Mouse (Mus musculus) neural tube, embryonic 15.5 days (tissue): ENCODE measurements around the gene 9130230L23Rik. TPM values are rescaled to one million over a fixed set of nuclear protein-coding genes. Genes with fewer than 3 reads are reported as not detected.
"Not testable (repeated sequence)": the region's sequence is repeated elsewhere in the genome, so short reads cannot be mapped to it uniquely, and the experiment has no call there.

ENCODE experiments used
- ATAC-seq: fragments of 200-750 bp; cut with Nextera tagmentation; 2 replicates; pipeline ENCODE4 v1.8.0; 2017; ENCODE audit warnings: mild to moderate bottlenecking, moderate TSS enrichment, moderate library complexity; ENCODE audit not compliant: low FRiP score
- H3K27ac ChIP-seq: fragments of 300-500 bp; sonication (generic); replicated peaks from 2 replicates; pipeline ENCODE4 v1.5.1; 2015; ENCODE audit warnings: mild to moderate bottlenecking, inconsistent platforms
- H3K27me3 ChIP-seq: fragments of 300-500 bp; sonication (generic); replicated peaks from 2 replicates; pipeline ENCODE4 v1.6.1; 2015; ENCODE audit warnings: inconsistent platforms
- H3K36me3 ChIP-seq: fragments of 300-500 bp; sonication (generic); 2 replicates; pipeline ENCODE4 v1.6.1; 2015; ENCODE audit warnings: inconsistent platforms
- H3K4me1 ChIP-seq: fragments of 300-500 bp; sonication (generic); 2 replicates; pipeline ENCODE4 v1.6.1; 2015; ENCODE audit warnings: inconsistent platforms
- H3K4me2 ChIP-seq: fragments of 300-500 bp; sonication (generic); 2 replicates; pipeline ENCODE4 v1.6.1; 2015; ENCODE audit warnings: inconsistent platforms, mild to moderate bottlenecking, moderate library complexity
- H3K4me3 ChIP-seq: fragments of 300-500 bp; sonication (generic); replicated peaks from 2 replicates; pipeline ENCODE4 v1.5.1; 2015; ENCODE audit warnings: mild to moderate bottlenecking, inconsistent platforms
- H3K9ac ChIP-seq: fragments of 300-500 bp; sonication (generic); replicated peaks from 2 replicates; pipeline ENCODE4 v1.6.1; 2015; ENCODE audit warnings: mild to moderate bottlenecking, inconsistent platforms
- H3K9me3 ChIP-seq: fragments of 300-500 bp; sonication (generic); replicated peaks from 2 replicates; pipeline ENCODE4 v1.6.1; 2016; ENCODE audit warnings: inconsistent platforms
- WGBS: fragments of 180-500 bp; shearing (Covaris S2); methylation state at CpG from one replicate; pipeline ENCODE4 v1.1.7; 2015; ENCODE audit warnings: mixed read lengths; 5-methylcytosine and 5-hydroxymethylcytosine counted together
- polyA plus RNA-seq: library from polyadenylated mRNA; unstranded; fragments of >200 nt; fragmentation: Nextera tagmentation; extraction: Ambion mirVana; gene quantifications from 2 replicates; pipeline ENCODE4 v1.2.1, GENCODE M21; 2015

Gene 9130230L23Rik
- polyA plus RNA-seq, 1 experiment from 2014 or later: not detected

DNA sequence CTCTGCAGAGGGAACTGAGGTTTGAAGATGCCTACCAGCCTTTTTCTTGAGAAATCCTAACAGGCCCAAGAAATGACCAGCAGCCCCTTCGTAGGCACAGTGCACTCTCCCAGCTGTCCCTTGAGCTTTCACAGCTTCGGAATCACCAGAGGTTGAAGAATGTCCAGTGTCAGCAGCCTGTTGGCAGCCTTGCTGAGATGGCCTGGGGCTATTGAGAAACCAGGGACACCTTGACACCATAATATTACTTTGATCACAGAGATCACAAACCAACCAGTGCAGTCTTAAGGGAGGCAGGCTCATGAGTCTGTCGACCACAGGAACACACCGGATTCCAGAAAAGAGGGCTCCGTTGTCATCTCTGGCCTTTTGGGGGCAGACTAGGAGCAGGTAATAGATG, 2.9 kb downstream of the 9130230L23Rik start:
- Histone ChIP-seq H3K9me3 (no peaks in the 10 kb centered on the region), H3K9ac (no peak overlapping the region), H3K27ac (no peak overlapping the region), H3K36me3 (no peaks in the 10 kb centered on the region), H3K4me1 (no peaks in the 10 kb centered on the region), H3K4me2 (no peak overlapping the region), H3K27me3 (no peaks in the 10 kb centered on the region), H3K4me3 (no peak overlapping the region)
- 79% methylated on average over 5 of the region's 5 CpGs for WGBS
- ATAC-seq: no peak

DNA sequence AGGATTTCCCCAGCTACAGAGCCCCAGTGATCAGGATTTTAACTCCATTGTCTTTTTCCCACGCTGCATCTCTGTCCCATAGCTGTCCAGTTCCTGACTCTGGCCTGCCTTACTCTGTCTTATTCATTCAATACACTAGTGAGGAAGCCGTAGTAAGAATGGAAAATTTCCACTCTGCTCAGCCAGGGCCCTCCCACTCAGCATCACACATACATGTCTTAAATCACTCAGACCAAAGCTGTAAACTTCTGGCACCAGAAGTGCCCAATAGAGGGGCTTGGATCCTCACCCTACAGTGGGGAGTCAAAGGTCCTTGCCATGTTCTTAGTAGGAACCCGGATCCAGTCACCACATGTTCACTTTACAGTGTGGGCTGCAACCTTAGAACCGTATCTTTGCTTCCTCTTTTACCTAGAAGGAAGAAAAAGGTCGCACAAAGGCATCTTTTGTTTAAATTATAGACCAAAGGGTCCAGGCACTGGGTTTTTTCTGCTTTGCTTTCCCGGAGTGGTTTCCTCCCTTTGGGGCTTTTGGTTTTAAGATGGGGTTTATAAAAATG, 3.4 kb downstream of the 9130230L23Rik start:
- no peak overlapping the region for H3K4me3 ChIP-seq
- H3K27me3 ChIP-seq: no peaks in the 10 kb centered on the region
- no peak overlapping the region for H3K27ac ChIP-seq
- H3K36me3 ChIP-seq: no peaks in the 10 kb centered on the region
- H3K9ac ChIP-seq: no peak overlapping the region
- no peaks in the 10 kb centered on the region for H3K9me3 ChIP-seq
- WGBS: 62% methylated on average over 6 of the region's 6 CpGs
- ATAC-seq: no peak
- no peak overlapping the region for H3K4me2 ChIP-seq
- no peaks in the 10 kb centered on the region for H3K4me1 ChIP-seq

DNA sequence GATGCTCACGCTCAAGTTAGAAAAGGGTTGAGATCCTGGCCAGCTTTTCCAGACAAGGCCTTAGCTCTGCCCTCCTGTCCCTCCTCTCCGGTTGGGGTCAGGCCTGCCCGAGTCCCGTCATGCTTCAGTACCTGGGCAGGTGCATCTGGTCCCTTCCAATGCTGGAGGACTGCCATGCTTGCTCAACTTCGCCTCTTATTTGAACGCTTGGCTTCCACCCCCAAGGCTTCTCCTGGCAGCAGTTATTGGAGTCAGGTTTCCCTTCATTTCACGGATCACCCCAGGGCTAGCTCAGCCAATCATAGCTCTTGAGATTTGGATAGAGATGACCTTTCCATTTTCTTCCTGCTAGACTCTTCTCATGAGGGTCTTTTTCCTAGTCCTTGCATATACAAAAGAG, 4.0 kb downstream of the 9130230L23Rik start:
- Histone ChIP-seq H3K4me1 (0 out of 2 replicates have a peak, but pooled peaks cover 1% of the 10 kb centered on the region), H3K4me2 (no peak overlapping the region), H3K27ac (no peak overlapping the region), H3K4me3 (no peak overlapping the region), H3K9ac (no peak overlapping the region), H3K27me3 (no peaks in the 10 kb centered on the region), H3K9me3 (no peaks in the 10 kb centered on the region), H3K36me3 (no peaks in the 10 kb centered on the region)
- ATAC-seq: no peak
- WGBS: 85% methylated on average over 7 of the region's 7 CpGs

DNA sequence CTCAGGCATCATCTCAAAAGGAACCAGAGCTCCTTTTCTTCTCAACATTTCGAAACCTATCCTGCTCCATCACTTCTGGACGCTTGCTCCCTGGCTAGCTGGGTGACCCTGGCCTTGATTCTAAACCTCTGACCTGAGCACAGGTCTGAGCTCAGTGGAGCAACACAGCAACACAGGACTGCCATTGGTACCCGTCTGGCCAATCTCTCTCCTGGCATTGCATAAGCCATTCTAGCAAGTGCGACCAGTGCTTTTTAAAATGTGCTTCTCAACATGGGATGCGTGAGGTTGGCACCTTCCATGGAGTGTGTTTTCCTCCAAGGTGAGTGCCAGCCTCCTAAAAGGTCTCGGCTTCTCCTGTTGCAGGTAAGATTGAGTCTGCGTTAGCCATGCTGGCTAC, 5.0 kb downstream of the 9130230L23Rik start:
- 94% methylated on average over 7 of the region's 7 CpGs for WGBS
- ATAC-seq: no peak

DNA sequence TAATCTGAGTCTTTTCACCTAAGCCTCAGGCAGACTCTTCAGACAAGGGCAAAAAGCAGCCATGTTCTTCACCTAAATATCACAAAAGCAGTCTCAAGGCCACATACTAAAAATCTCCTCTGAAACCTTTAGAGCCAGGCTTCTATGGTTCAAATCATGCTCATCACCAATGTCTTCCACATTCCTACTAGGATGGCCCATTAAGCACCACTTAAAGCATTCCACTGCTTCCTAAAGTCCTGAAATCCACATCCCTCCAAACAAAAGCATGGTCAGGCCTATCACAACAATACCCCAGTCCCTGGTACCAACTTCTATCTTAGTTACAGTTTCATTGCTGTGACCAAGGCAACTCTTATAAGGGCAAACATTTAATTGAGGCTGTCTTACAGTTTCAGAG, 6.3 kb downstream of the 9130230L23Rik start:
- ATAC-seq: no peak
- Histone ChIP-seq H3K9me3 (no peaks in the 10 kb centered on the region), H3K4me2 (no peak overlapping the region), H3K4me3 (no peak overlapping the region), H3K9ac (no peak overlapping the region), H3K27ac (no peak overlapping the region), H3K36me3 (no peaks in the 10 kb centered on the region), H3K27me3 (no peaks in the 10 kb centered on the region), H3K4me1 (0 out of 2 replicates have a peak, but pooled peaks cover 3% of the 10 kb centered on the region)

More for the DNA sequence above, 5.0 kb downstream of the 9130230L23Rik start:
- Histone ChIP-seq H3K27me3 (no peaks in the 10 kb centered on the region), H3K27ac (no peak overlapping the region), H3K9ac (no peak overlapping the region), H3K4me3 (no peak overlapping the region), H3K4me1 (0 out of 2 replicates have a peak, but pooled peaks cover 3% of the 10 kb centered on the region), H3K4me2 (no peak overlapping the region), H3K9me3 (no peaks in the 10 kb centered on the region), H3K36me3 (no peaks in the 10 kb centered on the region)

DNA sequence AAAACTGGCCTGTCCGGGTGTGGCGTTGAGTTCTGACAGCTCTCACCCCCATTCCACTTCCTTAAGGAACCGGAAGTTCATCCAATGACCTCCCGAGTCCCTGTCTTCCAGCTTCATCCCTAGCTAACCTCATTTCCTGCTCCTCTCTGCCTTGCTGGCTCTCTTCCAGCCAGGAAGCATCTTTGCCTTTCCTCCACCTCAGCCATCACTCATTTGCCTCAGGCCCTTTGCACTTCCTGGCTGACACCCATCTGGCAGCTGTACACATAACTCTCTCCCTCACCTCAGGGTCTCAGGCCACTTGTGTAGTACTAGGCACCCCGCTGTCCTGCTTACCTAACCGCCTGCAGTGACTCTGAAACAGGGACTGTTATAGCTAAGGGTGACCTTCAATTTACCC, 9.4 kb downstream of the 9130230L23Rik start:
- WGBS: 84% methylated on average over 6 of the region's 6 CpGs
- Histone ChIP-seq H3K4me1 (0 out of 2 replicates have a peak, but pooled peaks cover 3% of the 10 kb centered on the region), H3K36me3 (no peaks in the 10 kb centered on the region), H3K4me3 (no peak overlapping the region), H3K27me3 (no peaks in the 10 kb centered on the region), H3K4me2 (no peak overlapping the region), H3K9ac (no peak overlapping the region), H3K27ac (no peak overlapping the region), H3K9me3 (no peaks in the 10 kb centered on the region)
- ATAC-seq: no peak

DNA sequence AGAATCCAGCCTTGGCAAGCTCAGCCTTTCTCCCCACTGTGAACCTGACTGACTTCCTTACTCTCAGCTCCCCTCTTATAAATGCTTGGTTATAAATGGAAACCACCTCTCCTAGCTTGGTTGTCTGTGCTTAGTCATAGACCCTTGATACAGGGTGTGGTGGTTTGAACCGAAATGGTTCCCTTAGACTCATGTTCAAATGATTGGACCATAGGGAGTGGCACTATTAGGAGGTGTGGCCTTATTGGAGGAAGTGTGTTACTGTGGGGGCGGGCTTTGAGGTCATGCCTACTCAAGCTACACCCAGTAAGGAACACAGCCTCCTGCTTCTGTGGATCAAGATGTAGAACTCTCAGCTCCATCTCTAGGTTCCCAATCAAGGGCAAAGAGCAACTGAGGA, 12.9 kb downstream of the 9130230L23Rik start:
- WGBS: 82% methylated on average over 2 of the region's 2 CpGs
- no peak overlapping the region for H3K27ac ChIP-seq

DNA sequence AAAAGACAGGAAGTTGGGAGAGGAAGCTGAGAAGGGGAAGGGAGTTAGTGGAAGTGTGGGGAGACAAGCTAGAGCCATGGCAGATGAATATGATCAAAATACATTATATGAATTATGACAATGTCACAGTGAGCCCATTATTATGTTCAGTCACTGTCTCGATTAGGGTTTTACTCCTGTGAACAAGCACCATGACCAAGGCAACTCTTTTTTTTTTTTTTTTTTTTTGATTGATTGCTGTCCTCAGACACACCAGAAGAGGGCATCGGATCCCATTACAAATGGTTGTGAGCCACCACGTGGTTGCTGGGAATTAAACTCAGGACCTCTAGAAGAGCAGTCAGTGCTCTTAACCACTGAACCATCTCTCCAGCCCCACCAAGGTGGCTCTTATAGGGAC, 17.1 kb downstream of the 9130230L23Rik start:
- 79% methylated on average over 3 of the region's 3 CpGs for WGBS
- not testable (repeated sequence) for H3K4me3 ChIP-seq, H3K27ac ChIP-seq, H3K27me3 ChIP-seq, ATAC-seq, H3K4me2 ChIP-seq, H3K4me1 ChIP-seq, H3K9ac ChIP-seq, H3K9me3 ChIP-seq, H3K36me3 ChIP-seq

More for the DNA sequence above, 12.9 kb downstream of the 9130230L23Rik start:
- Histone ChIP-seq H3K27me3 (no peaks in the 10 kb centered on the region), H3K9me3 (no peaks in the 10 kb centered on the region), H3K9ac (no peak overlapping the region), H3K4me1 (0 out of 2 replicates have a peak, but pooled peaks cover 3% of the 10 kb centered on the region), H3K4me2 (no peak overlapping the region), H3K36me3 (no peaks in the 10 kb centered on the region), H3K4me3 (no peak overlapping the region)
- ATAC-seq: no peak

DNA sequence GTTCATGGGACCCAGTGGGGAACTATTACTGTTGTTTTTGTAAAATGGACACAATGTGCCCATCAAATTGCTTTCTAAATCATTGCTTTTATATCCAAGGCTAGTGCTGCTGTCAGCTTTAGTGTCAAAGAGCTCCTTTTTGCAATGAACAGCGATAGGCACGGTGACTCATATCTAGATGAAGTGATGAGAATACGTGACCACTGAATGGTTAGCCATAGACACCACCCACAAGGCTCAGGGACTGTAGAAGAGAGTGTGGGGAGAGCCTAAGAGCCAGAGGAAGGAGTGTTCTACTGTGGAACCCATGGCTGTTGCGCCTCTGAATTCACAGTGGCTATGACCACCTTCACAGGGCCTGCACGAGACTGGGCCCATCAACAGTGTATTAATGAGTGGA, 17.7 kb downstream of the 9130230L23Rik start:
- H3K27ac ChIP-seq: no peak overlapping the region
- WGBS: 92% methylated on average over 5 of the region's 5 CpGs
- no peaks in the 10 kb centered on the region for H3K27me3 ChIP-seq
- H3K4me2 ChIP-seq: no peak overlapping the region
- no peak for ATAC-seq
- H3K9me3 ChIP-seq: no peaks in the 10 kb centered on the region
- H3K9ac ChIP-seq: no peak overlapping the region
- no peaks in the 10 kb centered on the region for H3K36me3 ChIP-seq
- H3K4me1 ChIP-seq: no peaks in the 10 kb centered on the region
- no peak overlapping the region for H3K4me3 ChIP-seq

DNA sequence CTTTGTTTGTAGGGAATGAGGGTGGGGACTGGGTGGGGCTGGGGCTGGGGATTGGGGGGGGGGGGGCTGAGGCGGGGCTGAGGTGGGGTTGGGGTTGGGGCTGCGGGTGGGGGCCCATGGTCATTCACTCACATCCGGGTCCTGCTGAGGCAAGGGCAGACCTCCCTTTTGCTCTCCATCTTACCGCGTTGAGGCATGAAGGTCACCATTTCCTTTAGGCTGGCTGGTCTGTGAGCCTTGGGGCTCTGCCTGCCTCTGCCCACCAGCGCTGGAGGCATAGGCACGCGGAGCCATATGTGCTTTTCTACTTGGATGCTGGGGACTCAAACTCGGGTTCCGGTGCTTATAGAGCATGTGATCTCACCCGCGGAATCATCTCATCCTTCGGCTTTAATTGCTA, 28.4 kb downstream of the 9130230L23Rik start:
- Histone ChIP-seq H3K9ac (no peak overlapping the region), H3K9me3 (no peaks in the 10 kb centered on the region), H3K36me3 (no peaks in the 10 kb centered on the region), H3K4me1 (no peaks in the 10 kb centered on the region), H3K4me3 (no peak overlapping the region), H3K27me3 (no peaks in the 10 kb centered on the region), H3K4me2 (no peak overlapping the region), H3K27ac (no peak overlapping the region)
- 89% methylated on average over 13 of the region's 13 CpGs for WGBS
- no peak for ATAC-seq

DNA sequence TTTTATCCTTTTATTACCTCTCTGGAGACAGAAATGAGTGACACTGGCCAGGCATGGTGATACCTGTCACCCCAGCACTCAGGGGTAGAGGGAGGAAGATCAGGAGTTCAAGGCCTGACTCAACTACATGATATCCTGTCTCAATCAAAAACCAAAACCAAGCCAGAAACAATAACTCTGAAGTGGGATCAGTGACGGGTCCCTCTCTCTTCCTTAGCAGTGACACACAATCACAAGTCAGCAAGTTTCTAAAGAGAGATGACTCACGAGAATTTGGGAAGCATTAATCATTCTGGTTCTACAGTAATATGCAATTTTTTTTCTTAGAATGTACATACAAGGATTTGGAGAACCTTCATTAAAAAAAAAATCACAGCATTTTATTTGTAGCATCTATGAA, 30.9 kb downstream of the 9130230L23Rik start:
- no peak overlapping the region for H3K9ac ChIP-seq
- H3K4me2 ChIP-seq: no peak overlapping the region
- no peaks in the 10 kb centered on the region for H3K27me3 ChIP-seq
- H3K36me3 ChIP-seq: no peaks in the 10 kb centered on the region
- H3K9me3 ChIP-seq: no peaks in the 10 kb centered on the region
- no peak for ATAC-seq
- no peak overlapping the region for H3K27ac ChIP-seq
- no peaks in the 10 kb centered on the region for H3K4me1 ChIP-seq
- 75% methylated on average over 2 of the region's 2 CpGs for WGBS
- no peak overlapping the region for H3K4me3 ChIP-seq

DNA sequence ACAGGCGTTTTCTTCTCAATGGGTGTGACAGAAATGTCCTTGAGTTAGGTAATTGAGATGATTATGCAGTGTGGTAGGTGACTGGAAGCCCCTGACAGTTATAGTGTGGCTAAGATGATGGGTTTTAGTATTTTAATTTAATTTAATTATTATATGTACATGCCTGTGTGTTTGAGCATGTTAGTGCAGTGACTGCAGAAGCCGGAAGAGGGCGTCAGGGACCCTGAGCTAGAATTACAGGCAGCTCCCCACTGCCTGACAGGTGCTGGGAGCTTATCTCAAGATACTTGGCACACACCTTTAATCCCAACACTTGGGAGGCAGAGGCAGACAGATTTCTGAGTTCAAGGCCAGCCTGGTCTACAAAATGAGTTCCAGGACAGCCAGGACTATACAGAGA, 36.1 kb downstream of the 9130230L23Rik start:
- Histone ChIP-seq H3K27ac (no peak overlapping the region), H3K9ac (no peak overlapping the region), H3K4me2 (no peak overlapping the region), H3K27me3 (no peaks in the 10 kb centered on the region), H3K36me3 (no peaks in the 10 kb centered on the region), H3K9me3 (no peaks in the 10 kb centered on the region), H3K4me3 (no peak overlapping the region), H3K4me1 (no peaks in the 10 kb centered on the region)
- no peak for ATAC-seq
- over 99% methylated on average over 3 of the region's 3 CpGs for WGBS

DNA sequence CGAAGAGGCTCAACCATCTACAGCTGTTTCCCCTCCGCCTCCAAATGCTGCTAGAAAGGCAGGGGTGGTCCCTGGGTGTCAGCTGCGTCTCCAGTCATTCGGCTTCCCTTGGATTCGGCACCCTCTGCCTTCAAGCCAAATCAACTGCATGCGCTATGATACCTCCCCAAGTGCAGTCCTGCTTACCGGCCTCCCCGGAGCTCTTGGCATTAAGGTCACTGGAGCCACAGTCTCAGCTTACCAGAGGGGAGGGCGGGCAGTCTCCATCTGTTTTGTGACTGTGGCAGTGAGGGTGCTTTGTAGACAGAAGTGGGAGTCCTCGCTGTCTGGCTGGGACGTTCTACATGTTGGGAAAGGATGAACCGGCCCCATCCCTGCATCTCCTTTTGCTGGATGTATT, 37.0 kb downstream of the 9130230L23Rik start:
- Histone ChIP-seq H3K9me3 (no peaks in the 10 kb centered on the region), H3K27me3 (no peaks in the 10 kb centered on the region), H3K9ac (no peak overlapping the region), H3K4me3 (no peak overlapping the region), H3K36me3 (no peaks in the 10 kb centered on the region), H3K4me1 (no peaks in the 10 kb centered on the region), H3K27ac (no peak overlapping the region), H3K4me2 (no peak overlapping the region)
- 71% methylated on average over 12 of the region's 12 CpGs for WGBS
- no peak for ATAC-seq
